Mouse (Mus musculus): ENCODE results near the gene Fli1.

The Fli1 gene

GRCm38 (mm10) chr9:32468313-32468712 lies 74.3 kb downstream of the Fli1 start:
- no peak for DNase-seq (ENCODE audit: low read depth)

GRCm38 (mm10) chr9:32467443-32467842 lies 75.2 kb downstream of the Fli1 start:
- no peak for DNase-seq (ENCODE audit: low read depth)

- no peak for DNase-seq (ENCODE audit: low read depth)
Measured at GRCm38 (mm10) chr9:32466861-32467260, 75.8 kb downstream of the Fli1 start.

GRCm38 (mm10) chr9:32456707-32457106 lies 86.0 kb downstream of the Fli1 start:
- DNase-seq (ENCODE audit: low read depth) = peak; percentile 44

DNA sequence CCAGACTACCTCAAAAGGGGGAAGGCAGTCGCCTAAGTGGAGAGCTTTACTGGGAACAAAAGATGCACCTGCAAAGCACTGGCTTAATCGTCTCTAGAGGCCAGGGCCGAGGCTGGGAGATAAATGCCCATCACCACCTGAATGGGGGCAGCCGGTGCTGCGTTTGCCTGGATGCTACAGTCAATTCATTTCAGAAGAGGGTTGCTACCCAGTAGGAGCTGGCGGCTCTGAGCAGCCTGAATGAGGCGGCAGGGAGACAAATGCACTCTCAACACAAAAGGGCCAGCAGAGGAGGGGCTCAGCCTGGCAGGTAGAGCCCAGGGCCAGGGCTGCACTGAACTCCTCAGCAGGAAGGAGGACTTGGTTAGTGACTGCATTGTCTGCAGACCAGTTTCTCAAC lies 92.5 kb downstream of the Fli1 start:
- DNase-seq (ENCODE audit: low read depth) = no peak

GRCm38 (mm10) chr9:32448766-32449165 lies 93.9 kb downstream of the Fli1 start:
- DNase-seq (ENCODE audit: low read depth) = no peak

DNA sequence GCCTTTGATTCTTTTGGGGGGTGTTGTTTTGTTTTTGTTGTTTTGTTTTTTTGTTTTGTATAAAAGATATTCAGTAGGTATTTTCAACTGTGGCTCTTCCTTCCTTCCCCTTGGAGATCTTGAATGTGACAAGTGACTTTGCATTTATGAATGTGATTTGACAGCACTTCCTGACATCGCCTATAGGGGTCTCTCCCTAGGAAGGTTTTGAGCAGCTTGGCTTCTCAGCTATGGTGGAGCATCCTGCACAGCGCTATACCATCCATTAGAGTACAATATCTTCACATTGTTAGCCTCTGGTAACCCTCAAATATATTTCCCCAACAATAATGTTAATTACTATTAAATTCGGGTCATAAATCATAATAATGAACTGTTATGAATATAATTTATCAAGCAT lies 96.9 kb downstream of the Fli1 start:
- peak; percentile 74 for DNase-seq (ENCODE audit: low read depth)

DNA sequence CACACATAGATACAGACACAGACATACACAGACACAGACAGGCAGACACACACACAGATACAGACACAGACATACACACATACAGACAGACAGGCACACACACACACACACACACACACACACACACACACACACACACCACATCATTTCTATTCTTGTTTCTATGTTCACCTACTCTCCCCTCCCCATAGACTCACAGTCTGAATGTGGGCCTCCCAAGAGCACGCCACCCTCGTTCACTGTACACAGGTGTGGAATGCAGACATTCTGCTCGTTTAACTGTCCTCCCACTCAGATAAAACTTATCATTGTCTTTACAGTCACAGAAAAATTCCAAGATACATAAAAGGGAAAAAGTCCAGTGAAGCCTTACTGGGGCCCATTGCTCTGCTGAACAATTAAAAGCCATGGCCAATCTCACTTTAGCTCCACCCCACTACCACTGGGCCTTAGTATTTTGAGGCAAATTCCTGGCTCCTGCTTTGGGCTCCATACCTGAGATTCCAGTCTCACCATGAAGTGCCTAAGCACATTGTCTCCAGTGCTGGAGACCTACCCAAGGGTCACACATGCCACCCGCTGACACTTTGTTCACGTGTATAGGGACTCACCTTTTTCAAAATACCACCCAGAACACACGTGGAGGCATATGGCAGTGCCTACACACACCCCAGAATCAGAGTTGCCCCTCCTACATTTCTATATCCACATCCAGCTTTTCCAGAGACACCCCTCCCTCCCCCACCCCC lies 98.0 kb downstream of the Fli1 start:
- no peak for DNase-seq (ENCODE audit: low read depth)

- DNase-seq (ENCODE audit: low read depth) = no peak
Measured at GRCm38 (mm10) chr9:32443817-32444216, 98.8 kb downstream of the Fli1 start.

DNA sequence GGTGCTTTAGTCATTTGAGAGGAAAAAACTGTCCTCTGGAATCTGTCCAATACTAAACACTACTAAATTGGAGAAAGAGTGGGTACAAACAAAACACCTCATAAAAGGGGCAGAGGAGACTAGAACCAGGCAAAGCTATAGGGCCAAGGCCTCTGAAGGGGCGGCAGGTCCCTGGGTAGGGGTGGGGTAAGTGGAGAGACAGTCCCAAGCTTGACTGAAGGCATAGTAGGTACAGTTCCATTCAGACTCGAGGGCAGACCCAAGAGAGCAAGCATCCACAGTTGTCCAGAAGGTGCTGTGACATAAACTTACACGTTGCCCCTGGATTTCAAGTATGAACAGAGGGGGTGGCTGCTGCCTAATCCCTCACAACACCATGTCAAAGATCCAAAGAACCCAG lies 99.5 kb downstream of the Fli1 start:
- DNase-seq (ENCODE audit: low read depth) = no peak

DNA sequence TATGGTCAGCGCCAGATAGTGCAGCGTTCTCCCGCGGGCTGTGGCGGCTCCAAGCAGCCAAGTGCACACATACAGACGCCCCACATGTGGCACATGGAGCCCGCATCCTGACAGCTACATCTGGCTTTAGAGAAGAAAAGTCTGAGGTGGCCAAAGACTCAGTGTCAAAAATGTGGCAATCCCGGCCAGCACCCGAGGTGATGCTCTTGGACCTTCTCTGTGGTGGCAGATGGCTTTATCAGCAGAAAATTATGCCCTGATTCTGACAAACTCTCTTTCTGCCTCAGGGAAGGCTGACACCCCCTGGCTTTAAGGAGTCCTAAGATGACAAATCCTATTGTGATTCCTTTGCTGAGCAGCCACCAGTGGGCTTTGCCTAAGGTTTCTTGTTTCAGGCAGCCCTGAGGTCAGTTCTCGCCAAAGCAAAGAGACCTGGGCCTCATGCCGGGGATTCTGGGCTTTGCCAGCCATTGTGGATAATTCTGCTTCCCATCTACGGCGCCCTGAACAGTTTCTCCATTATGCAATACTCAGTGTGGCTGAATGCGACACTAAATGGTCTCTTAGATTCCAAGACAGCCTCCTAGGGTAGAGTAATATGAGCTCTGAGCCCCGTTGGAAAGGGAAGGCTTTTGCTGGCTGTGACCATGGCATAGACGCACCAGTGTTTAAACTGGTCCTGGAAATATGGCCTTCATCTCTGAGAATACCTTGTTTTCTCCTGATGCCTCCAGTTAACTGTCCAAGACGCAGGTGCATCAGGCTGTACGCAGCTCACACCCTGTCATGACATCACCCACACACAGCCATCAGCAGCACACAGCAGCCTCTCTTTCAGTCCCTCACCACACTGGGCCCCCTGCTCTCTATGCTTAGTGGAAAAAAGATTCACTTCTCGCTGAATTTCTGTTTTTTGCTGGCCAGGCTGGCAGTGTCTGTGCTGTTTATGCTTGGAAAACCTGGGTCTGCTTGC lies 108.1 kb downstream of the Fli1 start:
- DNase-seq (ENCODE audit: low read depth) = no peak

DNA sequence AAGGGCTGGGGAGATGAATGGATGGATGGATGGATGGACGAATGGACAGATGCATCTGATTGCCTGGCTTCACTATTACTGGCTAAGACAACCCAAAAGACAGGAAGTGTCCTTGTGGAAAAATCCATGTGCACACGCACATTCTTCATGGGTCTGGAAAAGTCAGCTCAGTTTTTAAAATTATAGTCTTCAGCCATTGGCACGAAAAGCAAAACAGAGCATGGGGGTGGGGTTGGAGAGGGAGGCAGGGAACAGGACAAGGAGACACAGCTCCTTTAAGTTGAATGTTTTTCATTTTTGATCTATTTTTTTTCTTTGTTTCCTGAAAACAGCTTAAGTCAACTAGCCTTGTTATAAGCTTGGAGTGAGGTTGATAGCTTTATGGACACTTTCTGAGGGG lies 111.6 kb downstream of the Fli1 start:
- DNase-seq (ENCODE audit: low read depth) = no peak

DNA sequence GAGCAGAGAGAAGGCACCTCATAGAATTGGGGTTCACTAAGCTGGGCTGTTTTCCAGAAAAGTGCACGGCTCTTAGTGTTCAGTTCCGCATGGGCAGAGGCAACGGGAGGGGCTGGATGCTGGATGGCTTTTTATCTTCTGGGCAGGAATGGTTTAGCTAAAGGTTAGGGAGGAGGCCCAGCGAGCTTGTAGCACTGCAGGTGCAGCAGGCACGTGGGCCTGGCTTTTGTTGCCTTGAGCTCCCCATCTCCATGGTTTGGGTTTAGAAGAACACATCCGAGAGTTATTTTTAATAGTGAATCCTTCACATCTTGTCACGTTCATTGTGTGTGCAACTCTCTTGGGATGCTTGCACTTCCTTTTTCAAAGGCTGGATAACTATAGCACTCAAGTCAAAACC lies 117.3 kb downstream of the Fli1 start:
- no peak for DNase-seq (ENCODE audit: low read depth)

GRCm38 (mm10) chr9:32420711-32421110 lies 122.0 kb downstream of the Fli1 start:
- no peak for DNase-seq (ENCODE audit: low read depth)

DNA sequence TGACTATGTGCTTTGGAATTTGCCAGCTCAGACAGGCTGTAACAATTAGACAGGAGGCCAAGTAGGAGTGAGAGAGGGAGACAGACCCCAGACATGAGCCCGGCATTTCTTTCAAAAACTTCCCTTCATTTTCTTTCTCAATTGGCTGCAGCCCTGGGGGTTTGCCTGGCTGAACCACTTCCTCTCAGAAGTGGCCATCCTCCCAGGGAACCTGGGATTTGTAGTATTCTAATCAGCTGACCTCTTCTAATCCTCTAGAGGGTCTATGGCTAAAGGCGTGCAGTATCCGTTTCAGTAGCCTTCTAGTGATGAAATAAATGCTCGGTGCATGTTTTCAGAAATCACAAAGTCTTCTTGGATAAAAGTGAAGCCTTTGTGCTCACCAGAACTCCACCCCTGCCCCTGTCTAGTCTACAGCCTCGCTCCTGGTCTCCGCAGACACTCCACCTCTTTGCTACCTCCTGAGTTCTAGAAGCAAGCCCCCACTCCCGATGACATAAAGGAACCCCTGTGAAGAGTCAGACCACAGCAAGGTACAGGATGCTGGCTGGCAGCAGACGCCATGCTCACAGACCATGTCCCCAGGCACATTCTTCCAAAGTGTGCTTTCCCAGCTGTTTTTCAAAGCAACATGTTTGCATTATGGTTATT lies 125.1 kb downstream of the Fli1 start:
- no peak for DNase-seq (ENCODE audit: low read depth)

- no peak for DNase-seq (ENCODE audit: low read depth)
Measured at GRCm38 (mm10) chr9:32415952-32416351, 126.7 kb downstream of the Fli1 start.

GRCm38 (mm10) chr9:32414956-32415355 lies 127.7 kb downstream of the Fli1 start:
- no peak for DNase-seq (ENCODE audit: low read depth)

- no peak for DNase-seq (ENCODE audit: low read depth)
Measured at GRCm38 (mm10) chr9:32412836-32413580, 129.7 kb downstream of the Fli1 start.

DNA sequence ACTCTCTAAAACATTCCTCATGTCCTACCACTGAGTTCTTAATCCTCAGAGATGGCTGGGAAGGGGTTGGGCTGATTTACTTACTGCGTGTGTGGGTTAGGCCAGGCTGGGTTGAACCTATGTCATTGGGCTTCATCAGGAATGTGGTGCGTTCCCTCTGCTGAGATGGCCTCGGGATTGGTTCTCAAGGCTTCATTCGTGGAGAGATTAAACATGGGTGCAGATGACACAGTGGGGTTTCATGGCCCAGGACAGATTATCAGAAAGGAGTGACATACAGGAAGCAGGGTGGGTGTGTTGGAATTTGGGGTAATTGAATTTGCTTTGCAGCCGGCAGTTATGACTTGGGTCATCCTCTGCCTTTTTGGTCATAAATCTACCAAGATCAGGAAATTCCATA lies 131.2 kb downstream of the Fli1 start:
- no peak for DNase-seq (ENCODE audit: low read depth)

DNA sequence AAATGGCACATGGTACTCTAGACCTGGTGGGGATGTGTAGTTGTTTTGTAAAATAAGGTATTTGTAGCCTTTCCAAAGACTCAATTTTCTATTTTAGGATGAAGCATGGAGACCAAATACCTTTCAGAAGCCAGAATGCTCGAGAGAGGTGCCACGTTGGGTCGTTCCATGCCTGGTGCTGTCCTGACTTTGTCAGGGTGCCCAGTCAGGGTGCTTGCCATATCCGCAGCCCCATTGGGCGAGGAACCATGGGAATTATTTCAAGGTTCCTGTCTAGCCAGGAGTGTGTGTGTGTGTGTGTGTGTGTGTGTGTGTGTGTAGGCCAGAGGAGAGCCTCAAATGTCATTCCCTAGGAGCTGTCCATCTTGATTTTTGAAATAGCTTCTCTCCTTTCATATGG lies 132.0 kb downstream of the Fli1 start:
- DNase-seq (ENCODE audit: low read depth) = no peak

DNA sequence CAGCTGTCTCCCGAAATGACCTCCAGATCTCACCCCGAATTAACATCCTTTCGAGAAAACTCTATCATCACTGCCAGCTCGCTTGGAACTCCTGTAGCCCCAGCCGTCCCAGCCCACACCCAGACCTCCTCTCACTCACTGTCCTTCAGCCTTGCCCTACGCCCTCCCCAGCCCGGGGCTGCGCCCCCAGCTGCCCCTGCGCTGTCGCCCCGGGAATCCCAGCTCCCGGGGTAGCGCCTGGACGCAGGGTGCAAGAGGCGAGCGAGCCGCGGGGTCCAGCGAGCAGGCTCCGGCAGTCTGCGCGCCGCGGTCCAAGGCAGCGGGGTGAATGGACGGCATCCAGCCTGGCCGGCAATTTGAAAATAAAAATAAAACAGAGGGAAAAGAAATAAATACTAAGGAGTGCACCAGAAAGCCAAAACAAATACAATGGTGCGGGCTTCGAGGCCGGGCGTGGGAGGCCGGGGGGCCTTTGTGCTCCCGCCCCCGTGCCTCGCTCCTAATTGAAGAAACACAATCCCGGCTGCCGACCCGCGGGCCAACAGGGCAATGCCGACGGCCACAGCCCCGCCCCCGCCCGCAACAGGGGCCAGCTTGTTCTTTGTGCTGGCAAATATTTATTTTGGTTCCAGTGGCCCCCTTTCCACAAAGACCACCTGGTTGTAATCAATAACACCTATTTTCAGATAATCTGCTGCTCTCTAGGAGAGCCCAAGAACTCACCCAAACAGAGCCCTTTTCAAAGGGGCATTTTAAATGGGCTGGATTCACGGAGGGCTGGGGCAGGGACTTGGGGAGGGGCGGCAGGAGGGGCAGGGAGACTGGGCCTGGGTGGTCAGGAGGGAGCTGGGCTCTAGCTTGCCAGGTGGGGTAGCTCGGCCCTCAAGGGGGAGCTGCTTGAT lies 133.3 kb downstream of the Fli1 start:
- no peak for DNase-seq (ENCODE audit: low read depth)

Measured in naive thymus-derived CD4-positive, alpha-beta T cell, adult 2 months (primary cell).